Mouse (Mus musculus): ENCODE measurements around the gene Nedd9. TPM values are rescaled to one million over a fixed set of nuclear protein-coding genes. Genes with fewer than 3 reads are reported as not detected.

Nedd9 gene
- total RNA-seq, 2 experiments from 2014 or later: 21.3 to 28.0 TPM

GRCm38 (mm10) chr13:41457798-41458390 lies 29.3 kb downstream of the Nedd9 start:
- intact Hi-C loops (cut with DNase I): loop anchor here (2.0 kb wide), 1 partner anchor 155 kb away; no protein-coding TSS in a partner anchor
- no peak for DNase-seq

GRCm38 (mm10) chr13:41457030-41457797 lies 29.9 kb downstream of the Nedd9 start:
- DNase-seq: no peak
- intact Hi-C loops (cut with DNase I): no loop called here

- DNase-seq: no peak
- intact Hi-C loops (cut with DNase I): no loop called here
Measured at GRCm38 (mm10) chr13:41456292-41457029, 30.7 kb downstream of the Nedd9 start.

GRCm38 (mm10) chr13:41453227-41454193 lies 33.7 kb downstream of the Nedd9 start:
- intact Hi-C loops (cut with DNase I): no loop called here
- DNase-seq: no peak

GRCm38 (mm10) chr13:41450821-41451220 lies 36.3 kb downstream of the Nedd9 start:
- intact Hi-C loops (cut with DNase I): no loop called here

GRCm38 (mm10) chr13:41449211-41449610 lies 38.0 kb downstream of the Nedd9 start:
- DNase-seq: no peak
- intact Hi-C loops (cut with DNase I): no loop called here

More at GRCm38 (mm10) chr13:41450821-41451220, 36.3 kb downstream of the Nedd9 start:
- DNase-seq: no peak

- intact Hi-C loops (cut with DNase I): no loop called here
- no peak for DNase-seq
Measured at GRCm38 (mm10) chr13:41447209-41447608, 40.0 kb downstream of the Nedd9 start.

GRCm38 (mm10) chr13:41446591-41446990 lies 40.6 kb downstream of the Nedd9 start:
- DNase-seq: no peak
- intact Hi-C loops (cut with DNase I): no loop called here

GRCm38 (mm10) chr13:41445067-41445808 lies 41.9 kb downstream of the Nedd9 start:
- intact Hi-C loops (cut with DNase I): no loop called here
- DNase-seq: no peak

- intact Hi-C loops (cut with DNase I): no loop called here
Measured at GRCm38 (mm10) chr13:41444230-41444629, 42.9 kb downstream of the Nedd9 start.

GRCm38 (mm10) chr13:41442145-41442544 lies 45.0 kb downstream of the Nedd9 start:
- intact Hi-C loops (cut with DNase I): no loop called here
- DNase-seq: no peak

More at GRCm38 (mm10) chr13:41444230-41444629, 42.9 kb downstream of the Nedd9 start:
- DNase-seq: no peak

- intact Hi-C loops (cut with DNase I): no loop called here
- no peak for DNase-seq
Measured at GRCm38 (mm10) chr13:41440205-41440604, 47.0 kb downstream of the Nedd9 start.

GRCm38 (mm10) chr13:41437390-41437789 lies 49.8 kb downstream of the Nedd9 start:
- intact Hi-C loops (cut with DNase I): no loop called here
- DNase-seq: no peak

- intact Hi-C loops (cut with DNase I): no loop called here
- no peak for DNase-seq
Measured at GRCm38 (mm10) chr13:41436731-41437130, 50.4 kb downstream of the Nedd9 start.

- intact Hi-C loops (cut with DNase I): no loop called here
- DNase-seq: no peak
Measured at GRCm38 (mm10) chr13:41433201-41433600, 54.0 kb downstream of the Nedd9 start.

GRCm38 (mm10) chr13:41431795-41432194 lies 55.4 kb downstream of the Nedd9 start:
- intact Hi-C loops (cut with DNase I): no loop called here
- no peak for DNase-seq

GRCm38 (mm10) chr13:41427046-41427445 lies 60.1 kb downstream of the Nedd9 start:
- no peak for DNase-seq
- intact Hi-C loops (cut with DNase I): no loop called here

GRCm38 (mm10) chr13:41423463-41424074 lies 63.6 kb downstream of the Nedd9 start:
- intact Hi-C loops (cut with DNase I): no loop called here
- DNase-seq: no peak

- intact Hi-C loops (cut with DNase I): no loop called here
- no peak for DNase-seq
Measured at GRCm38 (mm10) chr13:41422581-41422980, 64.6 kb downstream of the Nedd9 start.

Measured in heart, postnatal 36 days (tissue).